Mouse (Mus musculus) induced T-regulatory cell, adult 2 months (primary cell): ENCODE measurements around the gene Grin2d.

Experiments used
- DNase-seq: peaks from one replicate; pipeline ENCODE4 v3.0.0-alpha.2; 2012; ENCODE audit warnings: low read depth

Gene Grin2d

DNA sequence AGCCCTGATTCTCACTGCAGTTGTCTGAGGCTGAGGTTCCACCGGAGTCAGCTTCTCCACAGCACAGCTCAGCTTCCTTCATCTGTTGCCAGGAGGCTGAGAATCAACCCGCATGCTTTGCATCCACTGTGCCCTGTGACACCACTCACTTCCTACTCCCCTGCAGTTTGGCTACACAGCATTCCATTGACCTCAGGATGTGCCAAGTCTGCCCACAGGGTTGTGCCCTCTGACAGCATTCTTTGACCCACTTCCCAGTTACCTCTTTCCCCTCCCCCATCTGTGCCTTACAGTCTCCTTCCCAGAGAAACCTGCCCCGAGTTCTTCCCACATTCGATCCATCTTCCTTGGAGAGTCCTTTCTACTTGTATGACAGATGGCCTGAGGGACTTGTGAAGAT, 95.9 kb downstream of the Grin2d start:
- DNase-seq, result no peak
